Mouse (Mus musculus) bone marrow macrophage, adult 2 months (primary cell): ENCODE measurements at regions not wholly inside any gene's neighbourhood (a gene's known extent, or its start where the extent isn't known, plus 50 kb on each side); places are given as distances from the start of the nearest gene placed in this dataset.

ENCODE experiments used
- CTCF ChIP-seq: IDR thresholded peaks from 2 replicates; pipeline ENCODE4 v1.5.1; 2012; ENCODE audit warnings: low read depth, mild to moderate bottlenecking, low read length, moderate library complexity
- POLR2A ChIP-seq: IDR thresholded peaks from 2 replicates; pipeline ENCODE4 v1.6.1; 2012; ENCODE audit warnings: mild to moderate bottlenecking, low read depth, low read length, borderline replicate concordance

DNA sequence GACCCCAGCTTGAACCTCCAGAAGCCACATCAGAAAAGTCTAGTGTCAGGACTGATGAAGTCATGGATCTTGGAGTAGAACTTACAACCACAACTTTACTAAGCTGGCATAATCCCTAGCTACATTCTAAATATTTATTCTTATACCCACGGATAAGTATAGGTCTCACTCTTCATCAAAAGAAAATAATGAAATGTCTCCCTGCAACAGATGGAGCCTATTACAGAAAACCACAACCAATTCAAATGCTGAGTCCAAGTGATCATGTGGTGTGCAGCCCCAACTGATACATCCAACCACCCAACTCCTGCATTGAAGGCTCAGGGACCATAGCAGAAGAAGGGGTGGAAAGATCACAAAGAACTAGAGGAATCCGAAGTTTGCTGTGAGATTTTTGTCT, 137.8 kb downstream of the Srek1 start:
- TF ChIP-seq CTCF: no peak
- no peak for TF ChIP-seq POLR2A
